Mouse (Mus musculus) kidney, adult 2 months (tissue): Measurements from ENCODE around the gene Zfp952. TPM values are rescaled to one million over a fixed set of nuclear protein-coding genes. Genes with fewer than 3 reads are reported as not detected.

Experiments
- DNase-seq: peaks from one replicate; pipeline ENCODE4 v3.0.0; 2021
- H3K27ac ChIP-seq: fragments of 200-500 bp; 2 replicates; pipeline ENCODE4 v1.5.1; 2012; ENCODE audit warnings: low read depth, low read length, control low read depth, inconsistent platforms; ENCODE audit not compliant: insufficient read depth
- H3K27me3 ChIP-seq: fragments of 200-500 bp; replicated peaks from 2 replicates; pipeline ENCODE4 v1.6.1; 2012; ENCODE audit warnings: mild to moderate bottlenecking, moderate library complexity, low read length, inconsistent platforms; ENCODE audit not compliant: control insufficient read depth, insufficient read depth
- H3K36me3 ChIP-seq: fragments of 200-500 bp; 2 replicates; pipeline ENCODE4 v1.6.1; 2012; ENCODE audit warnings: mild to moderate bottlenecking, moderate library complexity, low read length, inconsistent platforms; ENCODE audit not compliant: control insufficient read depth, insufficient read depth
- H3K4me1 ChIP-seq: fragments of 200-500 bp; 2 replicates; pipeline ENCODE4 v1.6.1; 2011; ENCODE audit warnings: low read length; ENCODE audit not compliant: control insufficient read depth, insufficient read depth
- H3K4me3 ChIP-seq: fragments of 200-500 bp; 2 replicates; pipeline ENCODE4 v1.5.1; 2011; ENCODE audit warnings: mild to moderate bottlenecking, low read depth, low read length, control low read depth; ENCODE audit not compliant: insufficient read depth
- CTCF ChIP-seq: fragments of 200-500 bp; conservative IDR thresholded peaks from 2 replicates; pipeline ENCODE4 v1.5.1; 2011; ENCODE audit warnings: low read depth, mild to moderate bottlenecking, control low read depth, low read length, moderate library complexity, mixed read lengths; ENCODE audit not compliant: insufficient read depth, insufficient read length
- POLR2A ChIP-seq: fragments of 200-500 bp; IDR thresholded peaks from one replicate; pipeline ENCODE4 v1.6.1; 2011; ENCODE audit warnings: low read depth, low read length, control low read depth
- WGBS: fragments of 180-500 bp; shearing (Covaris S2); methylation state at CpG from one replicate; pipeline ENCODE4 v1.1.7; 2018; 5-methylcytosine and 5-hydroxymethylcytosine counted together
- polyA plus RNA-seq: library from polyadenylated mRNA; depleted of rRNA; stranded (reverse); fragments of >200 nt; gene quantifications from 2 replicates; pipeline ENCODE4 v1.2.3, GENCODE M21; 2012

Gene Zfp952
- polyA plus RNA-seq, 1 experiment, result 2.3 TPM

GRCm38 (mm10) chr17:32951441-32951840, 41.5 kb upstream of the Zfp952 start:
- peak; percentile 85 for DNase-seq
- Histone ChIP-seq H3K4me3 (no peak overlapping the region), H3K27me3 (no peaks in the 10 kb centered on the region), H3K27ac (no peak overlapping the region), H3K4me1 (peaks cover 9% of the 10 kb centered on the region), H3K36me3 (no peaks in the 10 kb centered on the region)
- TF ChIP-seq POLR2A (no peak), CTCF (peak; percentile 90)
- 38% methylated on average over 16 of the region's 16 CpGs for WGBS

GRCm38 (mm10) chr17:32965253-32965622, 27.7 kb upstream of the Zfp952 start:
- TF ChIP-seq POLR2A, result no peak
- TF ChIP-seq CTCF, result no peak
- H3K27me3 ChIP-seq, result no peaks in the 10 kb centered on the region
- WGBS, result under 1% methylated on average over 14 of the region's 14 CpGs
- peak overlapping the region; percentile 24 for H3K27ac ChIP-seq
- peak overlapping the region; percentile 73 for H3K4me3 ChIP-seq
- H3K4me1 ChIP-seq, result peaks cover 8% of the 10 kb centered on the region; the same call in 1 of the 2 replicates
- no peak for DNase-seq
- H3K36me3 ChIP-seq, result no peaks in the 10 kb centered on the region

- peak within 1 kb of the TSS; percentile 24 for H3K27ac ChIP-seq
Measured at GRCm38 (mm10) chr17:32965623-32966290, 27.2 kb upstream of the Zfp952 start, which contains the start of gene Zfp472. Gene Zfp472, plus strand, starts transcription at chr17:32965814.

GRCm38 (mm10) chr17:32981361-32981760, 11.6 kb upstream of the Zfp952 start:
- Histone ChIP-seq H3K27ac (no peak overlapping the region), H3K4me3 (no peak overlapping the region), H3K4me1 (no peaks in the 10 kb centered on the region), H3K36me3 (peaks cover 23% of the 10 kb centered on the region), H3K27me3 (no peaks in the 10 kb centered on the region)
- 86% methylated on average over 4 of the region's 4 CpGs for WGBS
- no peak for DNase-seq
- TF ChIP-seq POLR2A, result no peak
- TF ChIP-seq CTCF, result no peak

More at GRCm38 (mm10) chr17:32965623-32966290, 27.2 kb upstream of the Zfp952 start, which contains the start of gene Zfp472:
- TF ChIP-seq POLR2A, result no peak
- TF ChIP-seq CTCF, result no peak
- WGBS, result under 1% methylated on average over 33 of the region's 33 CpGs
- Histone ChIP-seq H3K4me3 (peak within 1 kb of the TSS; percentile 73), H3K36me3 (no peaks in the 10 kb centered on the region), H3K4me1 (peaks cover 8% of the 10 kb centered on the region; the same call in 1 of the 2 replicates), H3K27me3 (no peaks in the 10 kb centered on the region)
- DNase-seq, result peak; percentile 97

GRCm38 (mm10) chr17:32986301-32986700, 6.6 kb upstream of the Zfp952 start:
- H3K27ac ChIP-seq, result no peak overlapping the region
- no peak for TF ChIP-seq POLR2A
- no peak for TF ChIP-seq CTCF
- H3K27me3 ChIP-seq, result no peaks in the 10 kb centered on the region
- H3K4me3 ChIP-seq, result no peak overlapping the region
- WGBS, result 79% methylated on average over 4 of the region's 4 CpGs
- DNase-seq, result no peak
- H3K36me3 ChIP-seq, result no peaks in the 10 kb centered on the region
- no peaks in the 10 kb centered on the region for H3K4me1 ChIP-seq

- peak; percentile 20 for DNase-seq
- H3K36me3 ChIP-seq, result peaks cover 3% of the 10 kb centered on the region
- no peak overlapping the region; the same call in 1 of the 2 replicates for H3K4me3 ChIP-seq
- WGBS, result 65% methylated on average over 12 of the region's 12 CpGs
- no peak overlapping the region for H3K27ac ChIP-seq
- TF ChIP-seq POLR2A, result no peak
- no peak for TF ChIP-seq CTCF
- H3K4me1 ChIP-seq, result peaks cover 7% of the 10 kb centered on the region; the same call in 1 of the 2 replicates
- H3K27me3 ChIP-seq, result no peaks in the 10 kb centered on the region
Measured at GRCm38 (mm10) chr17:32991965-32992698, 797 bp upstream of the Zfp952 start.

- H3K4me3 ChIP-seq, result no peak overlapping the region
- H3K27me3 ChIP-seq, result no peaks in the 10 kb centered on the region
- H3K4me1 ChIP-seq, result peaks cover 3% of the 10 kb centered on the region; the same call in 1 of the 2 replicates
- TF ChIP-seq POLR2A, result no peak
- no peak for TF ChIP-seq CTCF
- no peak for DNase-seq
- no peak overlapping the region for H3K27ac ChIP-seq
- WGBS, result 93% methylated on average over 2 of the region's 2 CpGs
- peaks cover 22% of the 10 kb centered on the region for H3K36me3 ChIP-seq
Measured at GRCm38 (mm10) chr17:32998492-32998891, 5.6 kb downstream of the Zfp952 start.
